Mouse (Mus musculus) kidney, embryonic 15.5 days (tissue): Measurements from ENCODE around the gene Myl12a. TPM values are rescaled to one million over a fixed set of nuclear protein-coding genes. Genes with fewer than 3 reads are reported as not detected.
A peak's percentile ranks its signal among the peaks of the same experiment; 100 is the strongest.
"Not testable (repeated sequence)": the region's sequence is repeated elsewhere in the genome, so short reads cannot be mapped to it uniquely, and the experiment has no call there.

Source experiments
- ATAC-seq: fragments of 200-750 bp; cut with Nextera tagmentation; replicated peaks from 2 replicates; pipeline ENCODE4 v1.8.0; 2017; ENCODE audit warnings: moderate TSS enrichment; ENCODE audit not compliant: low FRiP score
- H3K27ac ChIP-seq: fragments of 300-500 bp; sonication (generic); 2 replicates; pipeline ENCODE4 v1.5.1; 2015; ENCODE audit warnings: mild to moderate bottlenecking, inconsistent platforms
- H3K27me3 ChIP-seq: fragments of 300-500 bp; sonication (generic); 2 replicates; pipeline ENCODE4 v1.6.1; 2015; ENCODE audit warnings: inconsistent platforms
- H3K36me3 ChIP-seq: fragments of 300-500 bp; sonication (generic); 2 replicates; pipeline ENCODE4 v1.6.1; 2015; ENCODE audit warnings: inconsistent platforms
- H3K4me1 ChIP-seq: fragments of 300-500 bp; sonication (generic); 2 replicates; pipeline ENCODE4 v1.6.1; 2015; ENCODE audit warnings: inconsistent platforms
- H3K4me2 ChIP-seq: fragments of 300-500 bp; sonication (generic); 2 replicates; pipeline ENCODE4 v1.6.1; 2015; ENCODE audit warnings: moderate library complexity, mild to moderate bottlenecking, inconsistent platforms
- H3K4me3 ChIP-seq: fragments of 300-500 bp; sonication (generic); replicated peaks from 2 replicates; pipeline ENCODE4 v1.5.1; 2015; ENCODE audit warnings: mild to moderate bottlenecking, inconsistent platforms
- H3K9ac ChIP-seq: fragments of 300-500 bp; sonication (generic); 2 replicates; pipeline ENCODE4 v1.6.1; 2015; ENCODE audit warnings: mild to moderate bottlenecking, inconsistent platforms
- H3K9me3 ChIP-seq: fragments of 300-500 bp; sonication (generic); replicated peaks from 2 replicates; pipeline ENCODE4 v1.6.1; 2016; ENCODE audit warnings: inconsistent platforms
- WGBS: fragments of 180-500 bp; shearing (Covaris S2); methylation state at CpG from one replicate; pipeline ENCODE4 v1.1.7; 2015; ENCODE audit warnings: mixed read lengths; 5-methylcytosine and 5-hydroxymethylcytosine counted together
- polyA plus RNA-seq: library from polyadenylated mRNA; unstranded; fragments of >200 nt; fragmentation: Nextera tagmentation; extraction: Ambion mirVana; gene quantifications from 2 replicates; pipeline ENCODE4 v1.2.1, GENCODE M21; 2015

The Myl12a gene
- polyA plus RNA-seq, 1 experiment from 2014 or later: 642 TPM

DNA sequence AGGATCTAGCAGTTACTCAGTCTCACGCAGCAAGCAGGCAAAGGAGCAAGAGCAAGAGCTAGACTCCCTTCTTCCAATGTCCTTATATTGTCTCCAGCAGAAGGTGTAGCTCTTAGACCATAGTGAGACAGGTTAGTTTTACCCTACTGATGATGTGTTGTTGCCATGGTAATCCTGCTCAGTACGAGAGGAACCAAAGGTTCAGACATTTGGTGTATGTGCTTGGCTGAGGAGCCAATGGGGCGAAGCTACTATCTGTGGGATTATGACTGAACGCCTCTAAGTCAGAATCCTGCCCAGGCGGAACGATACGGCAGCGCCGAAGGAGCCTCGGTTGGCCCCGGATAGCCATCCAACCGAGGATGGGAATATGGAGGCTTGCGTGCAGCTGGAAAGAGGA, 39.1 kb downstream of the Myl12a start:
- H3K4me3 ChIP-seq: not testable (repeated sequence)

DNA sequence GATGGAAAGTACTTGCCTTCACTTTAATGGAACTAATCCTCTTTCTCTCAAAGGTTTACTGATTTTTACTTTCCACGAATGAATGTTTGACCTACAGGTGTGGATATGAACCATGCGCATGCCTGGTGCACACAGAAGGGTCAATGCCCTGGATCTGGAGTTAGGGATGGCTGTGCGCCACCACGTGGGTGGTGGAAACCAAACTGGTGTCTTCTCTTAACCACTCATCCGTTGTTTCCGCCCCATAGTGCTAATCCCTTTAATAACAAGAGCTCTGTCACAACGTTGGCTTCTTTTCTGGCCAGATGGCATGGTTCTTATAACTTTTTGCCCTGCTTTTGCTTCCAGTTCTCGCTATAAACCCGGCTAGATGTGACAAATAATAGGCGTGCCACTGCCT, 51.4 kb downstream of the Myl12a start:
- no peak overlapping the region for H3K4me3 ChIP-seq
- no peaks in the 10 kb centered on the region for H3K27me3 ChIP-seq
- H3K4me1 ChIP-seq: 0 out of 2 replicates have a peak, but pooled peaks cover 2% of the 10 kb centered on the region
- no peak overlapping the region for H3K4me2 ChIP-seq
- no peak for ATAC-seq
- no peaks in the 10 kb centered on the region for H3K36me3 ChIP-seq
- 86% methylated on average over 10 of the region's 10 CpGs for WGBS
- no peak overlapping the region for H3K9ac ChIP-seq
- no peak overlapping the region for H3K27ac ChIP-seq
- H3K9me3 ChIP-seq: no peaks in the 10 kb centered on the region

More for the DNA sequence above, 39.1 kb downstream of the Myl12a start:
- WGBS: 63% methylated on average over 13 of the region's 13 CpGs
- H3K9ac ChIP-seq, H3K27me3 ChIP-seq, H3K9me3 ChIP-seq, H3K27ac ChIP-seq, H3K4me2 ChIP-seq, H3K36me3 ChIP-seq: not testable (repeated sequence)
- peaks cover 11% of the 10 kb centered on the region for H3K4me1 ChIP-seq
- peak; percentile 100 for ATAC-seq

DNA sequence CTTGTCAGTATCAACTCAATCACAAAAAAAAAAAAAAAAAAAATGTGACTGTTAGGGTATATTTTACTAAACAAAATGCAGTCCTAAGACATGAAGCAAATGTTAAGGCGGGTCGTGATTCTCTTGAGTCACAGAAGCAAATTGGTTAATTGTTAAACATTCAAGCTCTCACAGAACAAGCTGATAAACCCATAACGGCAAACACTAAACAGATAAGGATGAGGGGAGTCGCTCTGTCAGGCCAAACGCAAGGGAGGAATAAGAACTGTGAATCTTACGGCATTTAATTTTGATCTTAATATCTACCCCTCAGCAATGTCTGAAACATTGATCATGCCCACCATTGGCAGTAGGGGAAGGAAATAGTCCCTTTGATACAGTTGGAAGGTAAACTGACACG, 53.5 kb downstream of the Myl12a start:
- Histone ChIP-seq H3K9ac (no peak overlapping the region), H3K36me3 (no peaks in the 10 kb centered on the region), H3K4me2 (no peak overlapping the region), H3K9me3 (no peaks in the 10 kb centered on the region), H3K27ac (no peak overlapping the region), H3K4me3 (no peak overlapping the region), H3K4me1 (0 out of 2 replicates have a peak, but pooled peaks cover 2% of the 10 kb centered on the region), H3K27me3 (no peaks in the 10 kb centered on the region)
- ATAC-seq: no peak
- WGBS: 74% methylated on average over 7 of the region's 7 CpGs

DNA sequence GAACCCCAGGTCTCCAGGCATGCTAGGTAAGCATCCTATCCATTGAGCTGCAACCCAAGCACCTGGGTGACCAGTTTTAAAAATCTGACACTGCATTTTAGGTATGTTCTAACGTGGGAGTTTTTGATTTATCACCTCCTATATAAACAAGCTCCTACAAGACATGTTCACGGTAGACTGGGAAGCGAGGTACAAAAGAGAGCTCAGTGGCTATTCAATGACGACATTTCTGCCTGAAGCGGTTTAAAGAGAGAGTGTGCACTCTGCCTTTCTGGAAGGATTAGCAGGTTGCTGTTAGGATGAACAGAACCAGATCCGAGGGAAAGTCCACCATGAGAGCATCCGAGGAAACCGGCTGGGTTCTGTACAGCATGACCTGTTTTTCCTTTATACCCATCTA, 54.0 kb downstream of the Myl12a start:
- Histone ChIP-seq H3K4me2 (no peak overlapping the region), H3K27ac (no peak overlapping the region), H3K27me3 (no peaks in the 10 kb centered on the region), H3K4me3 (no peak overlapping the region), H3K9ac (no peak overlapping the region), H3K9me3 (no peaks in the 10 kb centered on the region), H3K36me3 (no peaks in the 10 kb centered on the region), H3K4me1 (0 out of 2 replicates have a peak, but pooled peaks cover 2% of the 10 kb centered on the region)
- ATAC-seq: no peak
- WGBS: 46% methylated on average over 8 of the region's 8 CpGs

DNA sequence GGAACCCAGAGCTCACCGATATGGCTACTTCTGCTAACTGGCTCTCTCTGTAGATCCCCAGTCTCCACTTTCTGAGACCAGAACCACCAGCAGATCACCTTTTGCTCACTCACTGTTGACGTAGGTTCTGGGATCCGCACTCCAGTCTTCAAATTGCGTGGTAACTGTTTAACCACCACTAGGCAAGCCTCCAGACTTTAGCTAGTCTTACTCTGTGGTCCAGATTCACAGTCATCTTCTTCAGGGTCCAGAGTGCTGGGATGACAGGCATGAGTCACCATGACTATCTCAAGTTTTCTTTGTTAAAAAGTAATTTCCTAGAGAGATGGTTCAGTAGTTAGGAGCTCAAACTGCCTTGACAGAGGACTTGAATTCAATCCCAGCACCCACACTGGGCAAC, 58.9 kb downstream of the Myl12a start:
- no peak overlapping the region for H3K4me2 ChIP-seq
- 0 out of 2 replicates have a peak, but pooled peaks cover under 1% of the 10 kb centered on the region for H3K4me1 ChIP-seq
- ATAC-seq: no peak
- H3K27me3 ChIP-seq: no peaks in the 10 kb centered on the region
- no peak overlapping the region for H3K9ac ChIP-seq
- WGBS: 87% methylated on average over 4 of the region's 4 CpGs
- H3K4me3 ChIP-seq: no peak overlapping the region
- no peaks in the 10 kb centered on the region for H3K36me3 ChIP-seq
- no peak overlapping the region for H3K27ac ChIP-seq
- no peaks in the 10 kb centered on the region for H3K9me3 ChIP-seq

Other genes with a start within 250 kb of the Myl12a start
- 87.9 and 89.6 TPM in 2 replicates for gene Tgif1, start 149.3 kb downstream of the Myl12a start, polyA plus RNA-seq
- 5.5 and 6.0 TPM in 2 replicates for gene Myom1, start 245 bp downstream of the Myl12a start, polyA plus RNA-seq
- 70.7 and 75.3 TPM in 2 replicates for gene Lpin2, start 179.7 kb upstream of the Myl12a start, polyA plus RNA-seq